Mouse (Mus musculus) liver, embryonic 12.5 days (tissue): ENCODE measurements around the gene Eepd1. TPM values are rescaled to one million over a fixed set of nuclear protein-coding genes. Genes with fewer than 3 reads are reported as not detected.
A peak's percentile ranks its signal among the peaks of the same experiment; 100 is the strongest.

Source experiments
- ATAC-seq: fragments of 200-750 bp; cut with Nextera tagmentation; 2 replicates; pipeline ENCODE4 v1.8.0; 2017; ENCODE audit warnings: moderate number of reproducible peaks, mild to moderate bottlenecking, moderate library complexity
- H3K27ac ChIP-seq: fragments of 300-500 bp; sonication (generic); 2 replicates; pipeline ENCODE4 v1.5.1; 2016; ENCODE audit warnings: mild to moderate bottlenecking
- H3K27me3 ChIP-seq: fragments of 300-500 bp; sonication (generic); replicated peaks from 2 replicates; pipeline ENCODE4 v1.6.1; 2016; ENCODE audit warnings: mild to moderate bottlenecking, moderate library complexity
- H3K36me3 ChIP-seq: fragments of 300-500 bp; sonication (generic); 2 replicates; pipeline ENCODE4 v1.6.1; 2016; ENCODE audit warnings: mild to moderate bottlenecking, moderate library complexity
- H3K4me1 ChIP-seq: fragments of 300-500 bp; sonication (generic); 2 replicates; pipeline ENCODE4 v1.6.1; 2016
- H3K4me2 ChIP-seq: fragments of 300-500 bp; sonication (generic); 2 replicates; pipeline ENCODE4 v1.6.1; 2016; ENCODE audit warnings: mild to moderate bottlenecking, moderate library complexity
- H3K4me3 ChIP-seq: fragments of 300-500 bp; sonication (generic); 2 replicates; pipeline ENCODE4 v1.5.1; 2016; ENCODE audit warnings: mild to moderate bottlenecking, moderate library complexity
- H3K9ac ChIP-seq: fragments of 300-500 bp; sonication (generic); 2 replicates; pipeline ENCODE4 v1.6.1; 2016; ENCODE audit warnings: mild to moderate bottlenecking, moderate library complexity
- H3K9me3 ChIP-seq: fragments of 300-500 bp; sonication (generic); replicated peaks from 2 replicates; pipeline ENCODE4 v1.6.1; 2016; ENCODE audit warnings: mild to moderate bottlenecking, moderate library complexity
- WGBS: fragments of 180-500 bp; shearing (Covaris S2); methylation state at CpG from one replicate; pipeline ENCODE4 v1.1.7; 2016; ENCODE audit not compliant: insufficient replicate concordance; 5-methylcytosine and 5-hydroxymethylcytosine counted together
- polyA plus RNA-seq: library from polyadenylated mRNA; unstranded; fragments of >200 nt; fragmentation: Nextera tagmentation; extraction: Ambion mirVana; gene quantifications from 2 replicates; pipeline ENCODE4 v1.2.1, GENCODE M21; 2016

Eepd1 gene
- polyA plus RNA-seq, 1 experiment from 2014 or later = 5.4 TPM

GRCm38 (mm10) chr9:25482322-25482998 is 1.1 kb downstream of the Eepd1 start:
- 32% methylated on average over 22 of the region's 22 CpGs for WGBS
- Histone ChIP-seq H3K4me3 (peak overlapping the region; percentile 61), H3K27me3 (peaks cover 15% of the 10 kb centered on the region), H3K36me3 (no peaks in the 10 kb centered on the region), H3K9me3 (no peaks in the 10 kb centered on the region), H3K9ac (no peak overlapping the region), H3K27ac (no peak overlapping the region), H3K4me2 (peak overlapping the region; percentile 94), H3K4me1 (peaks cover 31% of the 10 kb centered on the region)
- no peak for ATAC-seq

- peaks cover 15% of the 10 kb centered on the region for H3K27me3 ChIP-seq
- no peaks in the 10 kb centered on the region for H3K36me3 ChIP-seq
- peak overlapping the region; percentile 94 for H3K4me2 ChIP-seq
- no peaks in the 10 kb centered on the region for H3K9me3 ChIP-seq
- ATAC-seq = no peak
- no peak overlapping the region for H3K9ac ChIP-seq
- H3K4me3 ChIP-seq = no peak overlapping the region
- H3K4me1 ChIP-seq = peaks cover 31% of the 10 kb centered on the region
- 73% methylated on average over 9 of the region's 9 CpGs for WGBS
- H3K27ac ChIP-seq = no peak overlapping the region
These were observed 1.6 kb downstream of the Eepd1 start for GRCm38 (mm10) chr9:25482999-25483347.

- peak overlapping the region; percentile 94 for H3K4me2 ChIP-seq
- no peak overlapping the region for H3K9ac ChIP-seq
- no peaks in the 10 kb centered on the region for H3K36me3 ChIP-seq
- H3K27me3 ChIP-seq = peaks cover 15% of the 10 kb centered on the region
- 65% methylated on average over 9 of the region's 9 CpGs for WGBS
- no peak for ATAC-seq
- H3K9me3 ChIP-seq = no peaks in the 10 kb centered on the region
- no peak overlapping the region for H3K4me3 ChIP-seq
- peaks cover 31% of the 10 kb centered on the region for H3K4me1 ChIP-seq
- H3K27ac ChIP-seq = no peak overlapping the region
These were observed 2.7 kb downstream of the Eepd1 start for GRCm38 (mm10) chr9:25483931-25484618.

GRCm38 (mm10) chr9:25484619-25484986 is 3.3 kb downstream of the Eepd1 start:
- Histone ChIP-seq H3K27ac (no peak overlapping the region), H3K4me2 (peak overlapping the region; percentile 94), H3K4me1 (peaks cover 31% of the 10 kb centered on the region), H3K27me3 (peaks cover 15% of the 10 kb centered on the region), H3K4me3 (no peak overlapping the region), H3K9ac (no peak overlapping the region), H3K36me3 (no peaks in the 10 kb centered on the region), H3K9me3 (no peaks in the 10 kb centered on the region)
- WGBS = 75% methylated on average over 3 of the region's 3 CpGs
- ATAC-seq = no peak

- peak overlapping the region; percentile 94 for H3K4me2 ChIP-seq
These were observed 3.7 kb downstream of the Eepd1 start for GRCm38 (mm10) chr9:25485006-25485405.

GRCm38 (mm10) chr9:25485406-25485805 is 4.1 kb downstream of the Eepd1 start:
- WGBS = 65% methylated on average over 7 of the region's 7 CpGs
- Histone ChIP-seq H3K9me3 (no peaks in the 10 kb centered on the region), H3K36me3 (no peaks in the 10 kb centered on the region), H3K4me3 (no peak overlapping the region), H3K9ac (no peak overlapping the region), H3K27ac (no peak overlapping the region), H3K27me3 (peaks cover 15% of the 10 kb centered on the region), H3K4me1 (peaks cover 31% of the 10 kb centered on the region), H3K4me2 (no peak overlapping the region; the same call in 1 of the 2 replicates)
- ATAC-seq = no peak

More at GRCm38 (mm10) chr9:25485006-25485405, 3.7 kb downstream of the Eepd1 start:
- Histone ChIP-seq H3K27me3 (peaks cover 15% of the 10 kb centered on the region), H3K9ac (no peak overlapping the region), H3K9me3 (no peaks in the 10 kb centered on the region), H3K4me1 (peaks cover 31% of the 10 kb centered on the region), H3K4me3 (no peak overlapping the region), H3K27ac (no peak overlapping the region), H3K36me3 (no peaks in the 10 kb centered on the region)
- ATAC-seq = no peak
- 68% methylated on average over 2 of the region's 2 CpGs for WGBS

GRCm38 (mm10) chr9:25486246-25486807 is 5.0 kb downstream of the Eepd1 start:
- H3K27me3 ChIP-seq = peaks cover 15% of the 10 kb centered on the region
- no peaks in the 10 kb centered on the region for H3K9me3 ChIP-seq
- peaks cover 27% of the 10 kb centered on the region for H3K4me1 ChIP-seq
- ATAC-seq = no peak
- H3K36me3 ChIP-seq = no peaks in the 10 kb centered on the region
- no peak overlapping the region for H3K9ac ChIP-seq
- no peak overlapping the region for H3K27ac ChIP-seq
- no peak overlapping the region for H3K4me3 ChIP-seq
- 67% methylated on average over 9 of the region's 9 CpGs for WGBS
- no peak overlapping the region for H3K4me2 ChIP-seq

- Histone ChIP-seq H3K36me3 (no peaks in the 10 kb centered on the region), H3K4me2 (no peak overlapping the region), H3K9ac (no peak overlapping the region), H3K27me3 (peaks cover 6% of the 10 kb centered on the region), H3K9me3 (no peaks in the 10 kb centered on the region), H3K4me3 (no peak overlapping the region), H3K27ac (no peak overlapping the region), H3K4me1 (peaks cover 16% of the 10 kb centered on the region; the same call in 1 of the 2 replicates)
- ATAC-seq = no peak
- 65% methylated on average over 12 of the region's 12 CpGs for WGBS
These were observed 6.2 kb downstream of the Eepd1 start for GRCm38 (mm10) chr9:25487446-25488110.

GRCm38 (mm10) chr9:25488581-25488980 is 7.2 kb downstream of the Eepd1 start:
- Histone ChIP-seq H3K4me3 (no peak overlapping the region), H3K9ac (no peak overlapping the region), H3K4me1 (peaks cover 11% of the 10 kb centered on the region; the same call in 1 of the 2 replicates), H3K27me3 (no peaks in the 10 kb centered on the region), H3K27ac (no peak overlapping the region), H3K4me2 (no peak overlapping the region), H3K36me3 (no peaks in the 10 kb centered on the region), H3K9me3 (no peaks in the 10 kb centered on the region)
- ATAC-seq = no peak
- 64% methylated on average over 9 of the region's 9 CpGs for WGBS

- Histone ChIP-seq H3K36me3 (no peaks in the 10 kb centered on the region), H3K4me2 (no peak overlapping the region), H3K27me3 (no peaks in the 10 kb centered on the region), H3K9ac (no peak overlapping the region), H3K4me3 (no peak overlapping the region), H3K27ac (no peak overlapping the region), H3K4me1 (peaks cover 4% of the 10 kb centered on the region; the same call in 1 of the 2 replicates), H3K9me3 (no peaks in the 10 kb centered on the region)
- WGBS = 61% methylated on average over 7 of the region's 7 CpGs
- no peak for ATAC-seq
These were observed 8.0 kb downstream of the Eepd1 start for GRCm38 (mm10) chr9:25489221-25489960.

- WGBS = 62% methylated on average over 13 of the region's 13 CpGs
- no peaks in the 10 kb centered on the region for H3K9me3 ChIP-seq
- H3K36me3 ChIP-seq = no peaks in the 10 kb centered on the region
- H3K4me3 ChIP-seq = no peak overlapping the region
- H3K4me2 ChIP-seq = no peak overlapping the region
- H3K27ac ChIP-seq = no peak overlapping the region
- no peak for ATAC-seq
- peaks cover 3% of the 10 kb centered on the region; the same call in 1 of the 2 replicates for H3K4me1 ChIP-seq
- no peaks in the 10 kb centered on the region for H3K27me3 ChIP-seq
- H3K9ac ChIP-seq = no peak overlapping the region
These were observed 9.2 kb downstream of the Eepd1 start for GRCm38 (mm10) chr9:25490278-25491145.
